Mouse (Mus musculus) CD4-positive, CD25-positive, alpha-beta regulatory T cell (primary cell): Measurements from ENCODE around the gene Map3k19. TPM values are rescaled to one million over a fixed set of nuclear protein-coding genes. Genes with fewer than 3 reads are reported as not detected.

Experiments
- polyA plus RNA-seq: library from polyadenylated mRNA; unstranded; fragments of 100-300 nt; shearing (Covaris generic); gene quantifications from one replicate; pipeline ENCODE4 v1.2.1, GENCODE M21; 2017

Map3k19 gene
- 0.26 TPM for polyA plus RNA-seq

DNA sequence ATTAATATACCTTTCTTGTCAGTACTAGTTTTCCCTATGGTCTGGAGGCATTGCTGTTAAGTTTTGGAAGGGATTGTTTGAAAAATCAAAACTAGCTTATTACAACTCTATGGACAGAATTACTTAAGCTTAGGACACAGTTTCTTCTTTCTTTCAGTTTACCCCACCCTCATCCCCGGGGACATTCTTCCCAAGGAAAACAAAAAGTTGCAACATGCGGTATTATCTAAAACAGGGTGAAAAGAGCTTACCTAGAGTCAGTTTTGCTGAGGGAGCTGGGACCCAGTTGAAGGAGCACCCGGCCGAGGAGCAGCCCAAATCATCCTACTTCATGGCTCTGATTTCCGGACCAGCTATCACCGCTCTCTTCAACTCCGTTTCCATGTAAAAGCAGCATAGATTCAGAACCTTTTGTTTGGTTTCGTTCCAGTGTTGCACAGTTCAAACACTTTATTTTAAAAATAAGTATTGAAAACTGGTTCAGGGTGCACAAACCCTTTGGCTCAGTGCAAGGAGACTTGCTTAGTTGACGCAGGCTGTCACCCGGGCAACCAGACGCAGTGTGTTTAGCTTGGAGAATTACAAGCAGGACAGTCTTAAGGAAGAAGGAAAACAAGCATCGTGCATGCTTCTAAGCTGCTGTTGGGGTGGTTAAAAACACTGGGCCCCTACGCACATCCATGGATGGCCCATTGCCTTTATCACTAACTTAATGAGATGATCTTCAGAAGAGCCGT is at the start of gene Map3k19:
Gene Map3k19 (minus strand): TSS at position 546 of the 737 bp plus-strand sequence.

DNA sequence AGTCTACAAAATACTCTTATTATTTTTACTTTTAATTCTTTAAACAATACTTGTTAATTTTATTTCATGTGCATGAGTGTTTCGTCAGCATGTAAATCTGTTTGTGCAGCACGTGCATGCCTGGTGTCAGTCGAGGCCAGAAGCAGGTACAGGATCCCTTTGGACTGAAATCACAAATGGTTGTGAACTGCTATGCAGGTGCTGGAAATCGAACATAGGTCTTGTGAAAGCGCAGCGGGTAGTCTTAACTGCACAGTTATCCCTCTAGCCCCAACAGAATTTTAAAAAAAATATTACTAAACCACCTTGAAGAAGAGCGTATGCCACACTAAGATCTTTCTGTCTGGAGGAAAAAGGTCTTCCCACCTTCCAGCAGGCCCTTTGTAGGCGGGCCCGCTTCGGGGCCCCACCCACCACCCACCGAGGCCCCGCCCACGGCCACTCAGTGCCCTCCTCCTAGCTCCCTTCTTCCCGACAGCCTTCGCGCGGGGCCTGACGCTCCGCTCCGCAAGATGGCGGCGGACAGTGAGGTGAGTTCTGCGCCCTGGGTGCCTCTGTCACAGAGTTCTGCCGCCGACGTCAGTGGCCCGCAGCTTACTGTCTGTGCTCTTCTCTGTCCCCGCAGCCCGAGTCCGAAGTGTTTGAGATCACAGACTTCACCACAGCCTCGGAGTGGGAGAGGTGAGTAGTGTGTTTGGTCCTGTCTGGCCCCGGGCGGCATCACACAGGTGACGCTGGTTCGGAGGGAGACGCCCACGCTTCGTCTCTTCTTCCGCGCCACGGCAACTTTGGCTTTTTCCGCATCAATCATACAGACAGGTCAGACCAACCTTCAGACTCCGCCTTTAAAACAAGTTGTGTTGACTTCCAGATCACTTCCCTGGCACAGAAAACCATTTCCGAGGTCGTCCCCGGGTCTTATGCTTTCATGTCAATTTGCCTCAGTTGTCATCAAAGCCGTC is 13.8 kb upstream of the Map3k19 start, which contains the start of gene Rab3gap1:
Gene Rab3gap1 (plus strand): TSS at position 474 of the 962 bp plus-strand sequence.

DNA sequence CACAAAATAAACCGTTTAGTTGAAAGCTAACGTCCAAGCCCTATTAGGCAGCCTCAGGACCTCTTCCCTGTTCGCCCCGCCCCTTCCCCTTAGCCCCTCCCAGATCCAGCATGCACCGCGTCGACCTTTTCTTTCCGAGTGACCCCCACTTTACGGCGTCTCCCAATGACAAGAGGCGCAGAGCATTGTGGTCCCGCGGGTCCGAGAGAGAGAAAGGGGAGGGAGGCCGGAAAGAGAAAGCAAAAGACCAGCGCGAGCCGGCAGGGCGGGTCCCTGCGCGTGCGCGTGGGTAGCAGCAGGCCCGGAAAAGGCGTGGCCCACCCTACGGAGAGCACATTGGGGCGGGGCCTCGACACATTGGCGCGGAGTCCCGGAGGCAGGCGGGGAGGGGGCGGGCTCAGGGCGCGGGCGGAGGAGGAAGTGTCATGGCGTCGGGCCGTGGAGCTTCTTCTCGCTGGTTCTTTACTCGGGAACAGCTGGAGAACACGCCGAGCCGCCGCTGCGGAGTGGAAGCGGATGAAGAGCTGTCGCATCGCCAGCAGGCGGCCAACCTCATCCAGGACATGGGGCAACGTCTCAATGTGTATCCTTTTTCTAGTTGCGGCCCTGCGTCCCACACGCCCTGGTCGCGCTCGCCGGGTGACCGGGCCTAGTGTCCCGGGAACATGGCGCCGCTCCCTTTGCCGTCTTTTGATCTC is 80.9 kb downstream of the Map3k19 start, which contains the start of gene Ccnt2:
Gene Ccnt2 (plus strand): TSS at position 362 of the 698 bp plus-strand sequence.

Other genes with a start within 250 kb of the Map3k19 start
- gene Tmem163, start 175.5 kb downstream of the Map3k19 start, polyA plus RNA-seq: 0.39 TPM
- not detected for gene Acmsd, start 125.6 kb downstream of the Map3k19 start, polyA plus RNA-seq
- gene Ccnt2, start 80.9 kb downstream of the Map3k19 start, polyA plus RNA-seq: 96.7 TPM
- 51.4 TPM for gene Rab3gap1, start 13.7 kb upstream of the Map3k19 start, polyA plus RNA-seq
- gene Zranb3, start 248.0 kb upstream of the Map3k19 start, polyA plus RNA-seq: 2.1 TPM
- 80.3 TPM for gene R3hdm1, start 248.3 kb upstream of the Map3k19 start, polyA plus RNA-seq